Mouse (Mus musculus) liver, embryonic 12.5 days (tissue): ENCODE data around the gene Tmem184b. TPM values are rescaled to one million over a fixed set of nuclear protein-coding genes. Genes with fewer than 3 reads are reported as not detected.

Experiments
- ATAC-seq: fragments of 200-750 bp; cut with Nextera tagmentation; 2 replicates; pipeline ENCODE4 v1.8.0; 2017; ENCODE audit warnings: moderate number of reproducible peaks, mild to moderate bottlenecking, moderate library complexity
- H3K27ac ChIP-seq: fragments of 300-500 bp; sonication (generic); 2 replicates; pipeline ENCODE4 v1.5.1; 2016; ENCODE audit warnings: mild to moderate bottlenecking
- H3K27me3 ChIP-seq: fragments of 300-500 bp; sonication (generic); replicated peaks from 2 replicates; pipeline ENCODE4 v1.6.1; 2016; ENCODE audit warnings: mild to moderate bottlenecking, moderate library complexity
- H3K36me3 ChIP-seq: fragments of 300-500 bp; sonication (generic); 2 replicates; pipeline ENCODE4 v1.6.1; 2016; ENCODE audit warnings: mild to moderate bottlenecking, moderate library complexity
- H3K4me1 ChIP-seq: fragments of 300-500 bp; sonication (generic); 2 replicates; pipeline ENCODE4 v1.6.1; 2016
- H3K4me2 ChIP-seq: fragments of 300-500 bp; sonication (generic); 2 replicates; pipeline ENCODE4 v1.6.1; 2016; ENCODE audit warnings: mild to moderate bottlenecking, moderate library complexity
- H3K4me3 ChIP-seq: fragments of 300-500 bp; sonication (generic); 2 replicates; pipeline ENCODE4 v1.5.1; 2016; ENCODE audit warnings: mild to moderate bottlenecking, moderate library complexity
- H3K9ac ChIP-seq: fragments of 300-500 bp; sonication (generic); 2 replicates; pipeline ENCODE4 v1.6.1; 2016; ENCODE audit warnings: mild to moderate bottlenecking, moderate library complexity
- H3K9me3 ChIP-seq: fragments of 300-500 bp; sonication (generic); replicated peaks from 2 replicates; pipeline ENCODE4 v1.6.1; 2016; ENCODE audit warnings: mild to moderate bottlenecking, moderate library complexity
- WGBS: fragments of 180-500 bp; shearing (Covaris S2); methylation state at CpG from one replicate; pipeline ENCODE4 v1.1.7; 2016; ENCODE audit not compliant: insufficient replicate concordance; 5-methylcytosine and 5-hydroxymethylcytosine counted together
- polyA plus RNA-seq: library from polyadenylated mRNA; unstranded; fragments of >200 nt; fragmentation: Nextera tagmentation; extraction: Ambion mirVana; gene quantifications from 2 replicates; pipeline ENCODE4 v1.2.1, GENCODE M21; 2016

The Tmem184b gene
- polyA plus RNA-seq, 1 experiment from 2014 or later: 16.4 TPM

- peak within 1 kb of the TSS; percentile 85 for H3K4me2 ChIP-seq
- 1% methylated on average over 46 of the region's 46 CpGs for WGBS
- H3K36me3 ChIP-seq: no peaks in the 10 kb centered on the region
- H3K9ac ChIP-seq: peak within 1 kb of the TSS; percentile 87
- no peaks in the 10 kb centered on the region for H3K27me3 ChIP-seq
- peaks cover 63% of the 10 kb centered on the region for H3K4me1 ChIP-seq
- H3K4me3 ChIP-seq: peak within 1 kb of the TSS; percentile 69
- H3K9me3 ChIP-seq: no peaks in the 10 kb centered on the region
- peak within 1 kb of the TSS; percentile 91 for H3K27ac ChIP-seq
- peak; percentile 94 for ATAC-seq
These were observed 75.1 kb downstream of the Tmem184b start, which contains the start of gene Pla2g6 for GRCm38 (mm10) chr15:79328058-79328938. Pla2g6 (minus strand) TSS chr15:79328390.

- peak; percentile 40 for ATAC-seq
- Histone ChIP-seq H3K9me3 (no peaks in the 10 kb centered on the region), H3K4me2 (peak overlapping the region; percentile 85), H3K27ac (peak overlapping the region; percentile 91), H3K9ac (peak overlapping the region; percentile 87), H3K36me3 (no peaks in the 10 kb centered on the region), H3K27me3 (no peaks in the 10 kb centered on the region), H3K4me3 (peak overlapping the region; percentile 69), H3K4me1 (peaks cover 67% of the 10 kb centered on the region)
- WGBS: 14% methylated on average over 20 of the region's 20 CpGs
These were observed 76.1 kb downstream of the Tmem184b start for GRCm38 (mm10) chr15:79326971-79327961.

GRCm38 (mm10) chr15:79326264-79326663 lies 77.1 kb downstream of the Tmem184b start:
- peak overlapping the region; percentile 91 for H3K27ac ChIP-seq
- H3K4me3 ChIP-seq: peak overlapping the region; percentile 16; the same call in 1 of the 2 replicates
- H3K27me3 ChIP-seq: no peaks in the 10 kb centered on the region
- 56% methylated on average over 4 of the region's 4 CpGs for WGBS
- H3K9ac ChIP-seq: peak overlapping the region; percentile 87
- H3K36me3 ChIP-seq: no peaks in the 10 kb centered on the region
- no peaks in the 10 kb centered on the region for H3K9me3 ChIP-seq
- peak overlapping the region; percentile 85 for H3K4me2 ChIP-seq
- H3K4me1 ChIP-seq: peaks cover 77% of the 10 kb centered on the region
- no peak for ATAC-seq

GRCm38 (mm10) chr15:79325742-79326141 lies 77.6 kb downstream of the Tmem184b start:
- Histone ChIP-seq H3K4me1 (peaks cover 79% of the 10 kb centered on the region), H3K27ac (peak overlapping the region; percentile 91; the same call in 1 of the 2 replicates), H3K27me3 (no peaks in the 10 kb centered on the region), H3K36me3 (no peaks in the 10 kb centered on the region), H3K9ac (peak overlapping the region; percentile 87), H3K9me3 (no peaks in the 10 kb centered on the region), H3K4me3 (no peak overlapping the region), H3K4me2 (peak overlapping the region; percentile 85)
- ATAC-seq: no peak
- WGBS: 65% methylated on average over 3 of the region's 3 CpGs

- Histone ChIP-seq H3K9me3 (no peaks in the 10 kb centered on the region), H3K36me3 (peaks cover 5% of the 10 kb centered on the region), H3K4me1 (peaks cover 76% of the 10 kb centered on the region), H3K4me2 (no peak overlapping the region), H3K27ac (peak overlapping the region; percentile 91; the same call in 1 of the 2 replicates), H3K9ac (peak overlapping the region; percentile 10; the same call in 1 of the 2 replicates), H3K4me3 (no peak overlapping the region), H3K27me3 (no peaks in the 10 kb centered on the region)
- no peak for ATAC-seq
- 90% methylated on average over 3 of the region's 3 CpGs for WGBS
These were observed 79.0 kb downstream of the Tmem184b start for GRCm38 (mm10) chr15:79324373-79324772.

- Histone ChIP-seq H3K9me3 (no peaks in the 10 kb centered on the region), H3K27ac (peak overlapping the region; percentile 79), H3K4me3 (no peak overlapping the region), H3K36me3 (peaks cover 8% of the 10 kb centered on the region), H3K27me3 (no peaks in the 10 kb centered on the region), H3K4me1 (peaks cover 70% of the 10 kb centered on the region), H3K9ac (no peak overlapping the region; the same call in 1 of the 2 replicates), H3K4me2 (no peak overlapping the region)
- 73% methylated on average over 4 of the region's 4 CpGs for WGBS
- ATAC-seq: no peak
These were observed 79.6 kb downstream of the Tmem184b start for GRCm38 (mm10) chr15:79323791-79324155.

GRCm38 (mm10) chr15:79322991-79323790 lies 80.2 kb downstream of the Tmem184b start:
- no peak overlapping the region for H3K9ac ChIP-seq
- WGBS: 61% methylated on average over 6 of the region's 6 CpGs
- H3K36me3 ChIP-seq: peaks cover 12% of the 10 kb centered on the region
- peaks cover 66% of the 10 kb centered on the region for H3K4me1 ChIP-seq
- no peaks in the 10 kb centered on the region for H3K27me3 ChIP-seq
- peak overlapping the region; percentile 36 for H3K4me2 ChIP-seq
- H3K4me3 ChIP-seq: no peak overlapping the region
- H3K27ac ChIP-seq: peak overlapping the region; percentile 79
- H3K9me3 ChIP-seq: no peaks in the 10 kb centered on the region
- no peak for ATAC-seq

GRCm38 (mm10) chr15:79322281-79322990 lies 80.9 kb downstream of the Tmem184b start:
- 49% methylated on average over 11 of the region's 11 CpGs for WGBS
- H3K27ac ChIP-seq: peak overlapping the region; percentile 79
- peaks cover 17% of the 10 kb centered on the region for H3K36me3 ChIP-seq
- H3K9me3 ChIP-seq: no peaks in the 10 kb centered on the region
- H3K4me1 ChIP-seq: peaks cover 64% of the 10 kb centered on the region
- peak overlapping the region; percentile 36 for H3K4me2 ChIP-seq
- peak; percentile 13 for ATAC-seq
- no peak overlapping the region; the same call in 1 of the 2 replicates for H3K9ac ChIP-seq
- H3K27me3 ChIP-seq: no peaks in the 10 kb centered on the region
- H3K4me3 ChIP-seq: no peak overlapping the region

- Histone ChIP-seq H3K4me2 (peak overlapping the region; percentile 36), H3K9me3 (no peaks in the 10 kb centered on the region), H3K9ac (peak overlapping the region; percentile 9; the same call in 1 of the 2 replicates), H3K4me3 (no peak overlapping the region), H3K27ac (peak overlapping the region; percentile 79), H3K4me1 (peaks cover 57% of the 10 kb centered on the region), H3K36me3 (peaks cover 22% of the 10 kb centered on the region), H3K27me3 (no peaks in the 10 kb centered on the region)
- ATAC-seq: peak; percentile 64
- 29% methylated on average over 5 of the region's 5 CpGs for WGBS
These were observed 81.6 kb downstream of the Tmem184b start for GRCm38 (mm10) chr15:79321733-79322190.

GRCm38 (mm10) chr15:79313848-79314369 lies 89.5 kb downstream of the Tmem184b start:
- Histone ChIP-seq H3K27ac (no peak overlapping the region), H3K4me3 (no peak overlapping the region), H3K27me3 (no peaks in the 10 kb centered on the region), H3K4me1 (no peaks in the 10 kb centered on the region), H3K9ac (no peak overlapping the region), H3K36me3 (peaks cover 61% of the 10 kb centered on the region), H3K4me2 (no peak overlapping the region), H3K9me3 (no peaks in the 10 kb centered on the region)
- ATAC-seq: no peak
- WGBS: 84% methylated on average over 8 of the region's 8 CpGs
